Mouse (Mus musculus): Measurements from ENCODE around the gene Oaz2.
"Not testable (repeated sequence)": the region's sequence is repeated elsewhere in the genome, so short reads cannot be mapped to it uniquely, and the experiment has no call there.

The Oaz2 gene

DNA sequence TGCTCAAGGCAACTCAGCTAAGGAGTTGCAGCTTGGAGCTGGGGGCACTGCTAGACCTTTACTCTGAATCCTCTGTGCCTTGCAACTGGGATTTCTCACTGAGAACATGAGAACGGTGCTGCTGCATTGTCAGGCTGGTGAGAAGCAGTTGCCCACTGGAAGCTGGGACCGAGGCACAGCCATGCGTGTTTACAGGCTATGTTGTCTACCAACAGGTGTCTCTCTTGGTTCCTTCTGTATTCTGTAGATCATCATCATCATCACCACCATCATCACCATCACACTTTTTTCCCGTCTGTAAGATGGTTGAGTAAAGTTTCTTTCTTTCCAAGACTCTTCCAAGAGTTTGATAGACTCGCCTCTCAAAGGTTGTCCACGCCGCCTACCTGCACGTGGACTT lies at the start of gene Oaz2:
Gene Oaz2 (plus strand): TSS at position 301 of the 400 bp plus-strand sequence.
- no peak for DNase-seq

GRCm38 (mm10) chr9:65619311-65619710 lies 48.5 kb upstream of the Oaz2 start:
- DNase-seq, result no peak

GRCm38 (mm10) chr9:65621196-65621595 lies 46.6 kb upstream of the Oaz2 start:
- no peak for DNase-seq

DNA sequence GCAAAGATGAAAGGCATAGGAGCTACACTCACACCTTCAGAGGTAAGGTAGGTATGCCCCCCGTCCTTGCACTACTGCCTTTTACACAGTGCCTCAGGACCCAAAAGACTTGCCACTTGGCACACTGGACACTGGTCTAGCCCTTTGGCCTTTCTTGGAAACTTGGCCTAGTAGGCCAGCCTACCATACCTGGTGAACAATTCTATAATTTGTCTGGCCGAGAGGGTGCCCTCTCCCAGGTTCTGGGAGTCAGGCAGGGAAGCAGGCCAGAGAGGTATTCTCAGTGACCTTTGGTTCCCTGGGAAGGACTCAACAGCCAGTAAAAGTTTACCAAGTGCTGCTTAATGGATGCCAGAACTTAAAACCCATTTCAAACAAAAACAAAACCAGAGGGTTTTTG lies 46.1 kb upstream of the Oaz2 start:
- no peak for DNase-seq

GRCm38 (mm10) chr9:65622826-65623225 lies 45.0 kb upstream of the Oaz2 start:
- DNase-seq, result no peak

DNA sequence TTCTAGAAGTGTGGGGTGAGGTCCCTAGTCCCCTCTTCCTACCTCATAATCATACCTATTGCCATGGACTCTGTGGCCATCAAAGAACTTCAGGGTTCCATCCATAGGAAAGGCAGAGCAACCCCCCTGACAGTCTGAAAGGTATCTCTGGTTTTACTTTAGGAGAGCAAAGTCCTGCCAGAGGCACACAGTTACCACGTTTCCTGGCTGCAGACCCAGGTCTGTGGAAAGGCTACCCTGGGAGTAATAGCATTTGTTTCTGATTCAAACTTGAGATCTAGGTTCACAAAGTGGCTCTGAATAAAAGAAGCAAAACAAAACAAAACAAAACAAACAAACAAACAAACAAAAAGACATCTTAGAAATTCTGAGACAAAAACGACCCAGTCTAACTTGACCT lies 43.5 kb upstream of the Oaz2 start:
- DNase-seq, result no peak

DNA sequence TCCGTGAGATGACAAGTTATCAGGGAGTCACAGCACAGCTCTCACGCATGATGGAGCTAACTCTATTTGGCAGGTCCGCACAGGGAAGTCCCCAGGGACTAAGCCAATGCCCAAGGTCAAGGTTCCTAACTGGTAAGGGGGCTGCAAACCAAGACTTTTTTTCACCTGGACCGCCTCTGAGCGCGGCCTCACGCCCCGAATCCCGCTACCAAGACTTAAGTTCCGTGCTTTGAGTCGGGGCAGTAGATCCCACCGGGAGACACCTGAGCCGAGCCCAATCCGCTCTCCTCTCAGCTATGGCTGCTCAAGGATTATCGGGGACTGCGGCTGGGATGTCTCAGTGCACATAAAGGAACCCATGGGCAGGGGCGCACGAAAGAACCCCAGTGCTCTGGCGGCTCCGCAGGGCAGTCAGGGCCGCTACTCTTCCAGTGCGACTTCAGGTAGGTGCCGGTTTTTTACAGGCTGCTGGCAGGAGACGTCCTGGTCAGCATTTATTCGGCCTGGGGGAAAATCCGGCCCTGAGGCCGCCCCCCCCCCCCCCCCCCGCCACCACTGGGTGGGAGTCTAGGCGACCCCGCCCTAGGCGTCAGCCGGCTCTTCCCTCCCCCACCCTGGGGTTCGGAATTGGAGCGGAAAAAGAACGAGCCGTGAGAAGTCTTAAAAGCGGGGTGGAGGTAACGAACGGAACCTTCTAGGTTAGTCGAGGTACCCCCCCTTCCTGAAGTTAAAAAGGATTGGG lies 38.6 kb upstream of the Oaz2 start, which contains the start of gene Rbpms2:
Gene Rbpms2 (plus strand): TSS at position 624 of the 742 bp plus-strand sequence.
- peak; percentile 25 for DNase-seq

- DNase-seq, result peak; percentile 23 to 50
Measured at GRCm38 (mm10) chr9:65629767-65630630, 37.8 kb upstream of the Oaz2 start.

DNA sequence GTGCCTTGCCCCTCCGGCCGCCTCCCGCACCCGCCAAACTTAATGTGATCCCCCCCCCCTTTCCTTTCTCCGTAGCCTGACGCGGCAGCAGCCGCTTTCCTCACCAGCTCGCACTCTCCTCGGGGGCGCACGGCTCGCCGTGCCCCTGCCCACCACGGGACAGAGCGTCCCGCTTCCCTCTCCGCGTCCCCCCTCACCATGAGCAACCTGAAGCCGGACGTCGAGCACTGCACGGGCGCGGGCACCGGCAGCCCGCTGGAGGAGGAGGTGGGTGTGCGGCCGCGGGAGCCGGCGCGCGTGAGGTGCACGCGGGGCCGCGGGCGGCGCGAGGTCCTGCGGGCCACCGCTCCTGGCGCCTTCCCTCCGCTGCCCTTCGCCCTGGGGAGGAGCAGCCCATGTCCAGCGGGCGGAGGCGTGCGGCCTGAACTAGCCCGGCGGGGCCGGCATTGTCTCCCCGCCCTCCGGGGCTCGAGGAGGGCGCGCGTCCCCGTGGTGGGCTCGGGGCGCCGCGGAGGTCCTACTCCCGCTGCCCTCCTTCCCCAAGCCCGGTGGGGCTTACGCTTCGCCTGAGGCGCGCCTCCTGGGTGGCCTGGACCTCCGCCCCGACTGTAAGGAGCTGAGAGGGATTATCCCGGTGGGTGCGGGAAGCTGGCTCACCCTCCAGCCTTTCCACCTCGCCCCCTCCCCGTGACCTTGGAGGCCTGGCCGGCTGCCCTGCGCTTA lies 37.0 kb upstream of the Oaz2 start:
- DNase-seq, result peak; percentile 32

- DNase-seq, result no peak
Measured at GRCm38 (mm10) chr9:65631354-65632021, 36.3 kb upstream of the Oaz2 start.

DNA sequence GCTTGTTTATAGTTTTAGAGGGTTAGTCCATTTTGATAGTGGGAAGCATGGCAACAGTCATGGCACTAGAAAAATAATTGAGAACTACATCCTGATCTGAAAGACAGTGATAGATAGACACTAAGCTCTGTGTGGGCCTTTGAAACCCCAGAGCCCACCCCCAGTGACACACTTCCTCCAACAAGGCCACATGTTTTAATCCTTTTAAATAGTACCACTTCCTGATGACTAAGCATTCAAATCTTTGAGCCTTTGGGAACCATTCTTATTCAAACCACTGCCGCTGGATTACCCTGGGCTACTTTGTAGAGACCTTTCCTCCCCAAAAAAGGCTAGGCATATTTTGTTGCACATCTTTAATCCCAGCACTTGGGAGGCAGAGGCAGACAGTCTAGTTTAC lies 32.0 kb upstream of the Oaz2 start:
- DNase-seq, result no peak

DNA sequence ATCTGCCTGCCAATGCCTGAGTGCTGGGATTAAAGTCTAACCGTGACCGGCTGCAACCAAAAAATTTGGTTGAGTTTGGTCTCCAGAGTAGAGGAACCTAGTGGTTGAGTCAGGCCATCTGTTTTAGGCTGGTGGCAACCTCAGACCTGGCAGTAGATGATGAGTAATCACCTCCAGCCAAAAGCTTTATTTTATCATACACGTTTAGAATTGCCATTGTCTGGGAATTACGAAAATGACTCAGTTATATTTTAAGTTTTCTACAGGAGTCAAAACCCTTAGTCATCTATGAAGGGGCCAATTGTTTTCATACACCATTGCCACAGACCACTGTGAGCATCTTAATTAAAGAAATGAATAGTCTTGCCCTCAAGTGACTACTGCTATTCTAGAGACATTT lies 30.9 kb upstream of the Oaz2 start:
- DNase-seq, result no peak

GRCm38 (mm10) chr9:65639065-65639464 lies 28.7 kb upstream of the Oaz2 start:
- no peak for DNase-seq

- DNase-seq, result no peak
Measured at GRCm38 (mm10) chr9:65640838-65641410, 26.9 kb upstream of the Oaz2 start.

DNA sequence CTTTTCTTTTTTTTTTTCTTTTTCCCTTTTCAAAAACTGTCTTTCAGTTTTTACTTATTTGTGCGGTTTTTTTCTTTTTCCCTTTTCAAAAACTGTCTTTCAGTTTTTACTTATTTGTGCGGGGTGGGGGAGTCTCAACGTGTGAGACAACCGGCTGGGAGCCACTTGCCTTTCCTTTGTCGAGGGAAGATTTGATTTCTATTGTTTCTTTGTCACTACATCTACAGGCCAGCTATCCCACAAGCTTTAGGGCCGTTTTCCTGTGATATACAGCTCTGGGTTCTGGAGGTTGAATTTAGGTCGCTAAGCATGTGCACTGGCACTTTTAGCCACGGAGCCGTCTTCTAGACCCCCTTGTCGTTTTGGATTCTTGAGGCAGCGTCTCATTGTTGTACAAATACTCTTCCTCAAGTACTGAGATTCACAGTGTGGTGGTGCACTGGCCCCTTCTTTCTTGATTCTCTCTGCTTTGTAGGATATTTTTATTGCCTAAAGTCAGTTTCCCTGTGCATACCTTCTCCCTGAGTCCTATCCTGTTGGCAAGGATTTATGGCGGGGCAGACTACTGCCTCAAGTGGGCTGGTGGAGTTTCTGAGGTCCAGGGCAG lies 26.3 kb upstream of the Oaz2 start:
- DNase-seq, result no peak

DNA sequence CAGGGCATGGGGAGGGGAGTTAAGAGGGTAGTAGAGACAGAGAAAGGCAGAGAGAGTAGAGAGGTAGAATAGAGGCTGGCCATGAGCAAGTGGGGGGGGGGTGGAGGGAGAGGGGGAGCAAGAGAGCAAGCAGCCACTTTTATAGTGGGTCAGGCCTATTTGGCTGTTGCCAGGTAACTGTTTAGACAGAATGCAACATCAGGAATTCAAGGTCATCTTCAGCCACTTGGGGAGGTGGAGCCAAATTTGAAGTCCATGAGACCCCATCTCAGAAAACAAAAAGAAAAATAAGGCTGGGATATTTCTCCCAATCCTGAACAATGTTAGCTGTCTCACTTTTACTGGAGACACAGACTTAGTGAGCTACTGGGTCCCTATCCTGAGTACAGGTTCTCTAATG lies 25.3 kb upstream of the Oaz2 start:
- no peak for DNase-seq

DNA sequence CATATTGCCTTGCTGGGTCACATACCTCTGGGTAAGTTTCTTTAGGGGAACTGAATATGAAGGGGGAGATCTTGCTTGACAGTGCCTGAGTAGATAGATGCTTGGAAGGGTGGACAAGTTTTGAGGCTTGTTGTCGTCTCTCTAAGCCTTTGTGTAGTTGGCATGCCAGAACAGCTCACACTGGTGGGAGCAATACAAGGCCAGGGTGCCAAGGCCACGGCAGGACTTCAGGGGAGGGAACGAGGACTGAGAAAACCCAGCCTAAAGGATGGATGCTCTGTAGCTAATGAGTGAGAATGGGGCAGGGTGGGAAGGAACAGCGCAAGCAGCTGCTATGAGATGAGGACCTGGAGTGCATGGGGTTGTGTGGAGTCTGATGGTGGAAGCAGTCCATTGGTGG lies 22.8 kb upstream of the Oaz2 start:
- no peak for DNase-seq

DNA sequence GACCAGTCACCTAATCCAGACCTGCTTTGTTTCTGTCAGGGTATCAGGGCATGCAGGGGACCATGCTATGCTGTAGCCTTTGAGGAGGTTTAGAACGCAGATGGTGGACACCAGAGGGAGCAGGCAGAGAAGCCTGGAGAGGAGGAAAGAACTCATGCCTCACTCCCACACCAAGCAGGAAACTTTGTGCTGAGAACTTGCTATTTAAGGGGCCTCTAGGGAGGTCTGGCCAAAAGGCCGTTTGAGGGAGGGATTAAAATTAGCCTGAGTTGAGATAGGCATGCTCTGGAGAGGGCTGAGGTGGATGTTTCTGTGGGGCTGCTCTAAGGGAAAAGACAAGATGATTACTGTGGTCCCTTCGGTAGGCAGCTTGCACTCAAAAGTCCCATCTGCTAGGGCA lies 21.8 kb upstream of the Oaz2 start:
- DNase-seq, result no peak

GRCm38 (mm10) chr9:65646782-65647181 lies 21.0 kb upstream of the Oaz2 start:
- no peak for DNase-seq

DNA sequence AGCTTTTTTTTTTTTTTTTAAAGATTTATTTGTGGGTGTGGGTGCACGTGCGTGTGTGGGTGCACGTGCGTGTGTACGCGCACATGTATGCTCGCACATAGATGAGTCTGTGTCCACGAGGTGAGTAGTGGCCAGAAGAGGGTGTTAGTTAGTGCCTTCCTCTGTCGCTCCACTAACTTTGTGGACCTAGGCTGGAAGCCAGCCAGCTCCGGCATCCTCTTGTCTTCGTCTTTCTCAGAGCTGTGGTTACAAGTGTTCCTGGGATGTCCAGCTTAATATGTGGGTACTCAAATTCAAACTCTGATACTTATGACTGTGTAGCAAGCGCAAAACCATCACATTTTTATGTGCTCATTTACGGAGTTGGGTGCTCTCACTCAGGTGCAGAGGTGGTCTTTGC lies 19.1 kb upstream of the Oaz2 start:
- DNase-seq, result no peak

DNA sequence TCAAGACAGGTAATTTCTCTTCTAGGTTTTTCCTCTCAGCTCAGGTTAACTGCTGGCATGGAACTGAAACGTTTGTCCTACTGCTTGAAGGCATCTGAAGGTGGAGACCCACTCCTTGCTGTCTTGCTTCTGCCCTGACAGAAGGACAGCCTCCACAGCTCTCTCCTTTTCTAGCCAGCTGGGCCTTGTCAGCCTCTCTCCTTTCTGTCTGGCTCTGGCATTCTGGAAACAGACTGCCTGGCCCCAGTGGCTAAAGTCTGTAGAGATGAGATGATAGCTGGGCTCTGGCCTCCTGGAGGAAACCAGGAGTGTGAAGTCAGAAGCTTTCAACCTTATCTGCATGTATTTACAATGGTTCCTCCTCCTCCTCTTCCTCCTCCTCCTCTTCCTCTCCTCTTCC lies 17.8 kb upstream of the Oaz2 start:
- DNase-seq, result no peak

DNA sequence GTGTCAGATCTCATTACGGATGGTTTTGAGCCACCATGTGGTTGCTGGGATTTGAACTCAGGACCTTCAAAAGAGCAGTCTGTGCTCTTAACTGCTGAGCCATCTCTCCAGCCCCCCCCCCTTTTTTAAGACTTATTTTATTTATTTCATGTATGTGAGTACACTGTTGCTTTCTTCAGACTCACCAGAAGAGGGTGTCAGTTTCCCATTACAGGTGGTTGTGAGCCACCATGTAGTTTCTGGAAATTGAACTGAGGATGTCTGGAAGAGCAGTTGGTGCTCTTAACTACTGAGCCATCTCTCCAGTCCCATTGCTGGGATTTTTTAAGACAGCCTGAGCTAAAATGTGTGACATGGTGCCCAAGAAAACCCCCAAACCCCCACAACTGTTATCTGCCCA lies 15.8 kb upstream of the Oaz2 start:
- not testable (repeated sequence) for DNase-seq

Measured in cerebellum, postnatal 10 days (tissue).